Mouse (Mus musculus) lung, postnatal 36 days (tissue): Measurements from ENCODE around the gene Srcap.

ENCODE experiments used
- DNase-seq: peaks from one replicate; pipeline ENCODE4 v3.0.0; 2022; ENCODE audit warnings: mixed read lengths

Gene Srcap

DNA sequence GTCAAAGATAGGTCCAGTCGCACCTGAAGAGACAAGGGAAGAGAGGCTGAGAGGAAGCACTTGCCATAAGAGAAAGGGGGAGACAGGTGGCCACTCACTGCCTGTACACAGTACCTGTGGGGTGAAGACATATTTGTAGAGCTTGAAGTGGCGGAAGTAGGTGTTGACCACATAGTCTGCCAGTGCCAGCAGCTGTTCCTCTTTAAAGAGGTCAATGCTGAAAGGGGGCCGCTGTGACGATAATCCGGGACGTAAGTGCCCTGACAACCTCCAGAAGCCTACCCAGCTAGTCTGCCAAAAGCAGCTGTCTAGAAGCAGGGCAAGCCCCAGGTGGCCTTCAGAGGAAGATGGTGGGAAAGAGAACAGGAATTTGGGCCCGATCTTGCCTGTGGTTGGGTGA is 73.2 kb downstream of the Srcap start:
- peak; percentile 62 for DNase-seq

DNA sequence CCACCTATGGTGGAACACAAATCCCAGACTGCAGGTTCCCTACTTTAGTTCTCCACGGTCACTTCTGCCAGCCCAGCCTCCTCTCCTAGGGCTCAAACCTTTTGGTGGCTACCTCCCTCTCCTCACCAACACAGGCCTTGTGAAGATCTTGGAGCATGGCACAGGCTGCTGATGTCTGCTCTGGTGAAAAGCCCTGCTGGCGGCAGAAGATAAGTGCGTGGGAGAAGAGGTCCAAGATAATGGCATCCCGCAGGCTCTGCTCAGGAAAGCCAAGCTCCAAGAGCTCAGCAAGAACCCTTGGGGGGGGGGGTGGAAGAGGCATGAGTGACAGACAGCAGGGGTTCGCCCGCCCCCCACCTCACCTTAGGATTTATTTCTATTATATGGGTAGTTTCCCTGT is 74.4 kb downstream of the Srcap start:
- no peak for DNase-seq

DNA sequence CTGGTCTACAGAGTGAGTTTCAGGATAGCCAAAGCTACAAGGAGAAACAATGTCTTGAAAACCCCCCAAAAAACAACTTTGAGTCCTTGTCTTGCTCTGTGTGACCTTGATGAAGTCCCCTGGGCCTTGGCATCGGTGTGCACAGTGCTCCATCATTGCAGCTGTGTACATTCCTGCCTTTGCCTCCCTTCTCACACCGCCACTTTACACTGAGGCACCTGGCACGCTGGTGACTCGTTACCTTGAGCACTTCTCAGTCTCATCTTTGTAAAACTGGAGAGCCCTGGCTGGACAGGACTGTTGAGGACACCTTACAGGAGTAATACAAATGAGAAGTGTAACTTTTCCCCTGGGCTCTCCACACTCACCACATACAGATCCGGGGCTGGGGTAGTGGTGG is 75.4 kb downstream of the Srcap start:
- no peak for DNase-seq

DNA sequence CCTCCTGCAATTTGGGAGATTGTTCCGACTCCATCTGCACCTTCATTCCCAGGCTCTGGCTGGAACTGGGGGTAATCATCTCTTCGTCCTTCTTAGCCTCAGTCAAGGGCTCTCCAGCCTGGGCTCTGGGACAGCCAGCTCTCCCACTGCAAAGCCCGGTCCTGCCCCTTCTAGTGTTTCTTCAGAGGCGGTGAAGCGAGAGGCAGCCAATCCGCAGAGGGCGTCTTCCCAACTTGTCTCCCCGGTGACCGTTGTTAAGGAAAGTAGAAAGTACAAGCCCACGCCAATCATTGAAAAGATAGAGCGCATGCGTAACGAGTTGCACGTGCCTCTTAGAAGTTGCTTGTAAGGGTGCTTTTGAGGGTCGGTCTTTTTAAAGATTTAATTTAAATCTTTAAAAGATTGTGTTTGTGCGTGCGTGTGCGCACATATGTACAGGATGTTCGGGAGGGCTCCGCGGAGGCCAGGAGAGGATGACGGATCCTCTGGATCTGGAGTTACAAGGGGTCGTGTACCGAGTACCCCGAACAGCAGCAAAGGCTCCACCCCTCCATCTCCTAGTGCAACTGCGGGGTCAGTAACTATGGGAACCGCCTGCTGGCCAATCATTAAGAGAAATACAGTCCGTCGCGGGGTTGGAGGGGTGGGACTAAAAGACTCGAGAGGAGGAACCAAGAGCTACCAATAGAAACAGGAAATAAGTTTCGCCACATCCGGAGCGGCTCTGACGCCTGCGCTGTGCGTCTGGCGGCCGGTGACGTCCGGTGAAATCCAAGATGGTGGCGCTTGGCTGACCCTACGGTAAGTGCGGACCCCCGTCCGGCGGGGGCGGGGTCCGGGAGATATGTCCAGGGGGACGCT is 76.5 kb downstream of the Srcap start, which contains the start of the genes Ccdc189 and Rnf40:
Ccdc189 (minus strand) TSS at position 585 of the 861 bp plus-strand sequence.
Rnf40 (plus strand) TSS at position 757 of the 861 bp plus-strand sequence.
- DNase-seq = peak; percentile 99

DNA sequence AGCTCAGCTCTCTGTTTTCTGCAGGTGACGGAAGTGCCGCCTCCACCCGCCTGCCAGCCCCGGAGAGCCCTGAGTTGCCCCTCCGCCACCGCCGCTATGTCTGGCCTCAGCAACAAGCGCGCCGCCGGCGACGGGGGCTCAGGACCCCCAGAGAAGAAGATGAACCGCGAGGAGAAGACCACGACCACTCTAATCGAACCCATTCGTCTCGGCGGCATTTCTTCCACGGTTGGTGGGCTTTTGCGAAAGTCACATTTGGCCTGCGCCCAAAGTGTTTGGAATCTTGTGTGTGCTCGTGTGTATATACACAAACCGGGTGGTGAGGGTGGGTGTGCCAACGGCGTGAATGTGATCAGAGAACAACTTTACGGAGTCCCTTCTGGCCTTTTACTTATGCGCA is 77.1 kb downstream of the Srcap start:
- DNase-seq = no peak

DNA sequence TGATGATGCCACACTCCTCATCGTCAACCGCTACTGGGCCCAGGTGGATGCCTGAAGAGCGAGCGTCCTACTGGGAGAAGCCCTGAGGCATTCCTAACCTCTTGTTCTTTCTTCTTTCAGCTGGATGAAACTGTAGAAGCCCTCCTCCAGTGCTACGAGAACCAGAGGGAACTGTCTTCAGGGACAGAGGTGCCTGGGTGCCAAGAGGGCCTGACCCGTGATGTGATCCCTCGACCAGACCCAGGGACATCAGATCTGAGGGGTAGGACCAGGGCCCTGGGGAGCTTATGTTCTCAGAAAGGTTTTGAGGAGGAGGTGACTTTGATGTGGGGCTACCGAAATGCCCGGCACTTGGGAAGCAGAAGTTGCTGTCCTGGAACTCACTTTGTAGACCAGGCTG is 77.9 kb downstream of the Srcap start:
- no peak for DNase-seq

DNA sequence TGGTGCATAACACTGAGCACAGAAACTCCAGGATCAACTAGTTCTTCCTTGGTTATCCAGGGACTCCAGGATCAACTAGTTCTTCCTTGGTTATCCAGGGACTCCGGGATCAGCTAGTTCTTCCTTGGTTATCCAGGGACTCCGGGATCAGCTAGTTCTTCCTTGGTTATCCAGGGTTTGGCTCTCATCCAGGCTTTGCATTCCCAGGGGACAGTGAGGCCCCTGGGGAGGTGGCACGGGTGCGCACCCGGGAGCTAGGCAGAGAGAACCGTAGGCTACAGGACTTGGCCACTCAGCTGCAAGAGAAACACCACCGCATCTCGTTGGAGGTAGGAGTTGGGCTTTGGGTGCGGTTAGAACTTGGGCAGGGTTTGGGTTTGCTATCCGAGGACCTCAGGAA is 79.3 kb downstream of the Srcap start:
- no peak for DNase-seq

DNA sequence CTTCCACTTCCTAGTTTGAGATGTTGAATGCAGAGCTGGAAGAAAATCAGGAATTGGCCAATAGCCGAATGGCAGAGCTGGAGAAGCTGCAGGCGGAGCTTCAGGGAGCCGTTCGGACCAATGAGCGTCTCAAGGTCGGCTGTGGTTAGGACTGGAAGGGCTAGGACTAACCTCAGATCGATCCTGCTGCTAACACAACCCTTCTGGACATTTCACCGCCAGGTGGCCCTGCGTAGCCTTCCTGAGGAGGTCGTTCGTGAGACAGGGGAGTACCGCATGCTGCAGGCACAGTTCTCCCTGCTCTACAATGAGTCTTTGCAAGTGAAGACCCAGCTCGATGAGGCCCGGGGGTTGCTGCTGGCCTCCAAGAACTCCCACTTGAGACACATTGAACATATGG is 80.8 kb downstream of the Srcap start:
- no peak for DNase-seq

DNA sequence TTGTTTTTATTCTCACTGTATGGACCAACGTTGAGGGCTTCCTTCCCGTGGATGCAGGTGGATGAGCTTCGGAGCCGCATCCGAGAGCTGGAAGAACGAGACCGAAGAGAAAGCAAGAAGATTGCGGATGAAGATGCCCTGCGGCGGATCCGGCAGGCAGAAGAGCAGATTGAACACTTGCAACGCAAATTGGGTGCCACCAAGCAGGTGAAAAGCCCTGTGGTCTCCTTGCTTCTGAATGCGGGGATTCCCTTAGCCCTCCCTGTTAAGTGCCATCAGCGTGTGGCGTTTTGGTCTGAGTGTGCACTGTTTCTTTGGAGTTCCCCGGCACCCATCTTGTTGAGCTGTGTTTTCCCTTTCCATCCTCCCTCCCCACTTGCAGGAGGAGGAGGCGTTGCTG is 85.0 kb downstream of the Srcap start:
- DNase-seq = no peak

DNA sequence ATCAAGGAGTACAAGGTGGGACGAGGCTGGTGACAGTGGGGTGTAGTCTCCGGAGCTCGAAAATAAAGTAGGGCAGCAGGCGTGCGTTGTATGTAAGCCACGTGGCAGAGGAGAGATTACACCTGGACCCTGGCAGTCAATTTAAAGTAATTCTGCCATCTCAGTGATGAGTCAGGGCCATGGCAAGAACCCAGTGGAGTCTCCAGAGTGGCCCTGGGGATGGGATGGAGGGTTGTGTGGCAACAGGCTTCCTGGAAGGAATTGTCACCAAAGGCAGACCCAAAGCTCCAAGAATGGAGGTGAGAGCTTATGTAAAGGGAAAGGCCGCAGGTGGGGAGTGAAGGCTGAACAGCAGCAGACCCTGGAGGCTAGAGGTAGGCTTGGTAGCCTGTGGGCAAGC is 88.8 kb downstream of the Srcap start:
- DNase-seq = no peak

DNA sequence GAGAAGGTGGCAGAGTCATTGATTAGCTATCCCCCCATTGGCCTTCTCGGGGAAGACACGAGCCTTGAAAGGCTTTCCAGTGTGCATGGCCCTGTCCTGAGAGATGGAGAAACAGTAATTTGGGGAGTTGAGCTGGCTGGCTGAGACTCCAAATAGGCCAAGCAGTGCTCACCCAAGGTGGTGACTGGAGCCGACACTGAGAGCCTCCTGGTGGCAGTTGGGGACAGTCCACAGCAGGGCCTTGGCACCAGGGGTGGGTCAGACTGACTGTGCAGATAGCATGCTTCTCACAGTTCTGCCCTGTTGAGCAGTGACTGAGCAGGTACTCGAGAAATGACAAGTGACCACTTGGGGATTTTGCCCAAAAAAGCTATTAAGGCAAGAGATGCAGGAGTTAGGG is 90.0 kb downstream of the Srcap start:
- no peak for DNase-seq

DNA sequence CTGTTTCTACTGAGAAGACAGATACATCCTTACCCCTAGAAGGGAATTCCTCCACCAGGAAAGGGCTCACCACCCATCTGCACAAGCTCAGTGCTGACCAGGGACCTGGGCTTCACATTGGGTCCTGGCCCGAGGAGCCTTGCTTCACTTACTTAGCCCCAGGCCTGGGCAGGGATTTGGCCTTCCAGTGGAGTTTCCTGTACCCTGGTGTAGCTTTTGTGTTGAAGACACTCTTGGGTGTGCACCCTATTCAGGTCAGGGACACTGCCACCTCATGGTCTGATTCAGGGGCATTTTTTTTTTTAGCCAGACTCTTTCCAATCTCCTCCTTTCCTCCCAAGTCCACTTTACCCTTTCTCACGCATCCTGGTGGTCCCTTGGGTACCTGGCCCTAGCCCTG is 91.1 kb downstream of the Srcap start:
- DNase-seq = no peak

DNA sequence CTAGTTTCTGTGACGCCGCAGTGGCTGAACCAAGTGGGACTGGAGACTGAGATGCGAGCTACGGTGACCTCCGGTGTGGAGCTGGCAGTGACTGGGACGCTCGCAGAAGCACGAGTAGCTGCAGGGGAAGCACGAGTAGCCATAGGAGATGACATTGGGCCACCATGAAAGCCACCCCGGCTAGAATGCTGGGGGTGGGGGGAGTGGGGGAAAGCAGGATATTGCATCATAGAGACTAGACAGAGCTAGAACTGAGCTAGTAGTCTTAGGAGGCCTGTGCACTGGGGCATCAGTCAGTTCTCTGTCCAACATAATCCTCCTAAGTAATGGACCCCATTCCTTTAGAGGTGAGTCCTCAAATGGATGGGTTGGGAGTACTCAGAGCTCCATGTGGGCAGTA is 92.5 kb downstream of the Srcap start:
- no peak for DNase-seq

DNA sequence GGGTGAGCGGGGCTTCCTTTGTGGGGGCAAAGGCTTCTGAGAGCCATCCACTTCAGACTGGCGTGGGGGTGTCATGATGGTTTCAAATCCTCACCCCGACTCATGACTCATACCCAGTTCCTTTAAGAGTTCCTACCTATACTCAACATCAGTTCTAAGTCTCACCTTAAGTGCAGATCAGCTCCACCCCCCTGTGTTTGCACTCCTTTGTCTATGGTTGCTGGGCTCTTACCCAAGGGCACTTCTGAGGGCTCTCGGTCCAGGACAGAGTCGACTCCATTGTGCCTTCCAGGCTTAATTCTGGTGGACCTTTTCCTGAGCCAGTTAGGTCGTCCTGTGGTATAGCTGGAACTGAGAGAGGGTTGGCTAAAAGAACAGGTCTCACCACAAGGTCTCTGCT is 95.4 kb downstream of the Srcap start:
- DNase-seq = peak; percentile 86
